Mouse (Mus musculus) neural tube, embryonic 13.5 days (tissue): ENCODE measurements around the gene Cdan1. TPM values are rescaled to one million over a fixed set of nuclear protein-coding genes. Genes with fewer than 3 reads are reported as not detected.
"Not testable (repeated sequence)": the region's sequence is repeated elsewhere in the genome, so short reads cannot be mapped to it uniquely, and the experiment has no call there.

Source experiments
- ATAC-seq: fragments of 200-750 bp; cut with Nextera tagmentation; 2 replicates; pipeline ENCODE4 v1.8.0; 2017; ENCODE audit warnings: low read depth, mild to moderate bottlenecking, moderate TSS enrichment, moderate library complexity
- H3K27ac ChIP-seq: fragments of 300-500 bp; sonication (generic); replicated peaks from 2 replicates; pipeline ENCODE4 v1.5.1; 2015; ENCODE audit warnings: moderate library complexity, mild to moderate bottlenecking, inconsistent platforms
- H3K27me3 ChIP-seq: fragments of 300-500 bp; sonication (generic); 2 replicates; pipeline ENCODE4 v1.6.1; 2015; ENCODE audit warnings: mild to moderate bottlenecking, inconsistent platforms
- H3K36me3 ChIP-seq: fragments of 300-500 bp; sonication (generic); 2 replicates; pipeline ENCODE4 v1.6.1; 2015; ENCODE audit warnings: mild to moderate bottlenecking, inconsistent platforms
- H3K4me1 ChIP-seq: fragments of 300-500 bp; sonication (generic); replicated peaks from 2 replicates; pipeline ENCODE4 v1.6.1; 2015; ENCODE audit warnings: inconsistent platforms
- H3K4me2 ChIP-seq: fragments of 300-500 bp; sonication (generic); 2 replicates; pipeline ENCODE4 v1.6.1; 2015; ENCODE audit warnings: inconsistent platforms, mild to moderate bottlenecking, moderate library complexity
- H3K4me3 ChIP-seq: fragments of 300-500 bp; sonication (generic); 2 replicates; pipeline ENCODE4 v1.5.1; 2015; ENCODE audit warnings: mild to moderate bottlenecking, inconsistent platforms
- H3K9ac ChIP-seq: fragments of 300-500 bp; sonication (generic); 2 replicates; pipeline ENCODE4 v1.6.1; 2015; ENCODE audit warnings: moderate library complexity, mild to moderate bottlenecking, inconsistent platforms
- H3K9me3 ChIP-seq: fragments of 300-500 bp; sonication (generic); 2 replicates; pipeline ENCODE4 v1.6.1; 2016; ENCODE audit warnings: inconsistent platforms
- WGBS: fragments of 180-500 bp; shearing (Covaris S2); methylation state at CpG from one replicate; pipeline ENCODE4 v1.1.7; 2015; 5-methylcytosine and 5-hydroxymethylcytosine counted together
- polyA plus RNA-seq: library from polyadenylated mRNA; unstranded; fragments of >200 nt; fragmentation: Nextera tagmentation; extraction: Ambion mirVana; gene quantifications from 2 replicates; pipeline ENCODE4 v1.2.1, GENCODE M21; 2015

Cdan1 gene
- polyA plus RNA-seq, 1 experiment from 2014 or later: 7.2 TPM

DNA sequence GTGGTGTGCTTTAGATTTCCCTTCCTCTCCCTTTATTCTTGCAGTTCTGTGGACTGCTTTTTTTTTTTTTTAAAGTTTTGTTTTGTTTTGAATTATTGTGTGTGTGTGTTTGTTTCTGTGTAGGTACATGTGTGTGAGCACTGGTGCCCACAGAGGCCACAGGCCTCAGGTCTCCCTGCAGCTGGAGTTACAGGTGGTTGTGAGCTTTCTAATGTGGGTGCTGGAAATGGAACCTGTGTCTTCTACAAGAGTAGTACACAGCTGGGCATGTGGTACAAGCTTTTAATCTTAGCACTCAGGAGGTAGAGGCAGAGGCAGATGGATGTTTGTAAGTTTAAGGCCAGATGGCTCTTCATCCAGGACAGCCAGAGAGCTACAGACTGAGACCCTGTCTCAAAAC is 142.9 kb downstream of the Cdan1 start:
- no peak overlapping the region for H3K4me3 ChIP-seq
- H3K9me3 ChIP-seq: no peaks in the 10 kb centered on the region
- H3K36me3 ChIP-seq: peaks cover 49% of the 10 kb centered on the region
- H3K27ac ChIP-seq: no peak overlapping the region
- no peak overlapping the region for H3K9ac ChIP-seq
- H3K4me2 ChIP-seq: no peak overlapping the region
- H3K4me1 ChIP-seq: no peaks in the 10 kb centered on the region
- no peaks in the 10 kb centered on the region for H3K27me3 ChIP-seq
- ATAC-seq: no peak

DNA sequence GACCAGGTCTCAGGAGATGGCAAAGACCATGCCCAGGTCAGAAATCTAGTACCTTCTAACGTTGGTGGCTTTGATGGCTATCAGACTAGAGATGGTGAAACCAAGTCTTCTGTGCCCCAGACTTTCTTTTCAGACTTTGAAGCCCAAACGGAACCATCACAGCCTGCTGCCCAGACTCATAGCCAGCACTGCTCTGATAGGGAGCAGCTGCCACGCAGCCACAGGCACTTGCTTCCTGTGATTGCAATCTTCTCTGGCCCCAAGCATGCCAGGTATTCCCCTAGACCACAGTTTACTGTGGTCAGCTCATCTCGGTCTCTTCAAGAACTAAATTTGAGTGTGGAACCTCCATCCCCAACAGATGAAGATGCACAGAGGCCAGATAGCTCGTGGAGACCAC is 147.3 kb downstream of the Cdan1 start:
- H3K36me3 ChIP-seq: peaks cover 67% of the 10 kb centered on the region
- H3K4me1 ChIP-seq: no peaks in the 10 kb centered on the region
- no peak overlapping the region for H3K4me2 ChIP-seq
- no peaks in the 10 kb centered on the region for H3K27me3 ChIP-seq
- WGBS: 76% methylated on average over 5 of the region's 5 CpGs
- no peak overlapping the region for H3K9ac ChIP-seq
- no peak overlapping the region for H3K27ac ChIP-seq
- no peaks in the 10 kb centered on the region for H3K9me3 ChIP-seq
- ATAC-seq: no peak
- H3K4me3 ChIP-seq: no peak overlapping the region

DNA sequence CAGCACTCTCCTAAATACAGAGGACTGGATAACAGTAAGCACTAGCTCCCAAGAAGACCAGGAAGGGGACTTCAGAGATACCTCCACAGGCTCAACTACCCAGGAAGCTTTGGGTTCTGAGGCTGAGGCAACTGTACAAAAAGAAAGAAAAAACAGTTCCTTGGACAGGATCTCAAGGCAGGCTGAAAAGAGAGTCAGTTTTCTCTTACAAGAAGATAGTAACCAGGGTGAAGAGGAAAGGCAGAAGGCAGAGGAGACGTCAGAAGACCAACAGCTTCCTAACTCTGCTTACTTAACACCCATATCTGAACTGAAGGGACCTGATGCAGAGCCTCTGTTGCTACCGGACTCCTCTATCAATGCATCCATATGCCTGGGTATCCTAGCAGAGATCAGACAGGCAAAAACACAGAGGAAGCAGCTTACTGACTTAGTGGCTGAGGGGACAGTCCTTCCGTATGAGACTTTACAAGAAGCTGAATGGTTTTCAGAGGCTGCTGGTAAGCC is 149.5 kb downstream of the Cdan1 start:
- WGBS: 89% methylated on average over 3 of the region's 3 CpGs
- no peak overlapping the region for H3K4me2 ChIP-seq
- H3K27me3 ChIP-seq: no peaks in the 10 kb centered on the region
- H3K9ac ChIP-seq: no peak overlapping the region
- H3K36me3 ChIP-seq: peaks cover 73% of the 10 kb centered on the region
- H3K27ac ChIP-seq: no peak overlapping the region
- H3K4me1 ChIP-seq: no peaks in the 10 kb centered on the region
- no peaks in the 10 kb centered on the region for H3K9me3 ChIP-seq
- no peak overlapping the region for H3K4me3 ChIP-seq
- no peak for ATAC-seq

DNA sequence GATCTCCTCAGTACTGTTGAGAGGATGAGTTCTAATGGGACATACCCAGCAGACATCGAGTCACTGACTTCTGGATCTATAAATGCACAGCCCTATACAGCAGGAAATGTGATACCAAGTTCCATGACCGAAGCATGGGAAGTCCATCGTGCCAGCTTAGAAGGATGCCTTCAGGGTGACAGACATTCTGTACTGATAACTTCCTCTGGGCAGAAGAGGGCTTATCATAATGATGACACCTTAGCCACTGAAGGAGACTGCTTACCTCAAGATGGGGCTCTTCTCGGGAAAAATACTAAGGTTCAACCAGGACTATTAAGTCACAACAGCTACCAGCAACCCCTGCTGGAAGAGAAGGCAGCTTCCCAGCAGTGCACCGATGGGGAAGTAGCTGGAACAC is 152.2 kb downstream of the Cdan1 start:
- H3K9ac ChIP-seq: no peak overlapping the region
- 86% methylated on average over 5 of the region's 5 CpGs for WGBS
- ATAC-seq: no peak
- no peak overlapping the region for H3K27ac ChIP-seq
- peaks cover 70% of the 10 kb centered on the region for H3K36me3 ChIP-seq
- H3K9me3 ChIP-seq: no peaks in the 10 kb centered on the region
- no peak overlapping the region for H3K4me3 ChIP-seq
- no peak overlapping the region for H3K4me2 ChIP-seq
- no peaks in the 10 kb centered on the region for H3K4me1 ChIP-seq
- no peaks in the 10 kb centered on the region for H3K27me3 ChIP-seq

DNA sequence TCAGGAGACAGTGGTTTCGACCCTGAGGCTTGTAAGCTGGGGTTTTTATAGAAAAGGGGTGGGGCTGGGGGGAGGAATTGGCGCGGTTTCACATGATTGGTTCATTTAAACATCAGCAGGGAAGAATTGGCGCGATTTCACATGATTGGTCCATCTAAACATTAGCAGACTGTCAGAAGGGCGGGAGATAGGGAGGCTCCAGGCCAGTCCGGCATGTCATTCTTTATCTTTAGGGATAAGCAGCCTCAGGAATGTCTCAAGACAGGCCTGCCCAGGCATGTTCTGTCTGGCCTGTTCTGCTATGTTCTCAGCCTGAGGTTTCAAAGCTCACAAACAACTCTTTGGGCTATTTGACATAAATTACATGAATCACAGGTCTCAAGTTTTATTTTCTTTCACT is 168.8 kb downstream of the Cdan1 start:
- H3K27me3 ChIP-seq, ATAC-seq, H3K9ac ChIP-seq, H3K27ac ChIP-seq, H3K9me3 ChIP-seq, H3K4me1 ChIP-seq, H3K4me2 ChIP-seq, H3K4me3 ChIP-seq: not testable (repeated sequence)
- peaks cover 29% of the 10 kb centered on the region for H3K36me3 ChIP-seq
- WGBS: 91% methylated on average over 7 of the region's 7 CpGs

DNA sequence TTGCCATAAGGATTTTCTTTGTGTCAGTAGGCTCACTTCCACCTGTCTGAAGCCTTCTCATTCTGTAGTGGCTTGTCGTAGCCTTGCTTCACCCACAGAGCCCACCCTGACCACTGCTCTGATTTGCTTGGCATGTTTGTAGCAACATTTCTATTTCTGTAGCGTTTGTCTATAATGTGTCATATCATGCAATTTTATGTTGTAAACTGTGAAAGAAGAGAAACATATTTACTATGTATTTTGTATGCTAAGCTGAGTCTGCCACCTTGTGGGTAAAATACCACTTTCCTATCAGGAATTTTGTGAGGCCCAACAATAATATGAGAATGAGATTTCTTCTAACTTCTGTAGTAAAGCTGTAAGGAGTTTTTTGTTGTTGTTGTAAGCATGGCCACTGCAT is 179.7 kb downstream of the Cdan1 start:
- Histone ChIP-seq H3K27ac (no peak overlapping the region), H3K9me3 (no peaks in the 10 kb centered on the region), H3K9ac (no peak overlapping the region), H3K4me2 (no peak overlapping the region), H3K4me3 (no peak overlapping the region), H3K4me1 (no peaks in the 10 kb centered on the region), H3K27me3 (no peaks in the 10 kb centered on the region), H3K36me3 (peaks cover 12% of the 10 kb centered on the region)
- ATAC-seq: no peak
- 85% methylated on average over 2 of the region's 2 CpGs for WGBS

DNA sequence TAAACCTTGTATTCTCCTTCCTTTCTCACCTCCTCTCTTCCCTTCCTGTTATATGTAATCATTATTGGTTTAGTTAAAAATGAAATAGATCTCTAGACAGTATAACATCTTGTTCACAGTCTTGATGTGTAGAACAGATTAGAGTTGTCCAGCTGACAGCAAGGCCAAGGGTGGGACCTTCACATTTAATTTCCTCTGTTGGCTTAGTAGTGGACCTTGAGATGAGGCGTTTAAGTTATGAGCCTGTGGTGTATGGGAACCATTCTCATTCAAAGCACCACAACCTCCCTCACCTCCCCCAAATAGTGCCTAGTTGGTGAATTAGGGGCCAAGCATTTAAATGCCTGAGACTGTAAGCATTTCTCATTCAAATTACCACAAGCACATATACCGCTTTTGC is 182.5 kb downstream of the Cdan1 start:
- peaks cover 4% of the 10 kb centered on the region; the same call in 1 of the 2 replicates for H3K36me3 ChIP-seq
- H3K4me2 ChIP-seq: no peak overlapping the region
- no peak overlapping the region for H3K9ac ChIP-seq
- H3K9me3 ChIP-seq: no peaks in the 10 kb centered on the region
- WGBS: 83% methylated on average over 2 of the region's 2 CpGs
- H3K4me1 ChIP-seq: 0 out of 2 replicates have a peak, but pooled peaks cover 4% of the 10 kb centered on the region
- no peaks in the 10 kb centered on the region for H3K27me3 ChIP-seq
- H3K4me3 ChIP-seq: no peak overlapping the region
- ATAC-seq: no peak
- no peak overlapping the region for H3K27ac ChIP-seq

Other genes with a start within 250 kb of the Cdan1 start
- gene Haus2, start 240.7 kb downstream of the Cdan1 start, polyA plus RNA-seq: 28.5 and 29.8 TPM in 2 replicates
- 35.5 and 37.9 TPM in 2 replicates for gene Lrrc57, start 240.6 kb downstream of the Cdan1 start, polyA plus RNA-seq
- 4.4 and 4.6 TPM in 2 replicates for gene Stard9, start 221.0 kb downstream of the Cdan1 start, polyA plus RNA-seq
- 11.6 and 12.3 TPM in 2 replicates for gene Ttbk2, start 476 bp upstream of the Cdan1 start, polyA plus RNA-seq
- gene Ubr1, start 120.6 kb upstream of the Cdan1 start, polyA plus RNA-seq: 32.6 and 33.6 TPM in 2 replicates
- gene Tmem62, start 126.9 kb upstream of the Cdan1 start, polyA plus RNA-seq: 13.0 and 14.0 TPM in 2 replicates
- 76.9 and 83.6 TPM in 2 replicates for gene Ccndbp1, start 158.3 kb upstream of the Cdan1 start, polyA plus RNA-seq
- 0.99 and 1.0 TPM in 2 replicates for gene Epb42, start 186.9 kb upstream of the Cdan1 start, polyA plus RNA-seq
- 0.33 and 0.68 TPM in 2 replicates for gene Tgm5, start 235.7 kb upstream of the Cdan1 start, polyA plus RNA-seq